Mouse (Mus musculus): ENCODE data around the gene Phgr1.

The Phgr1 gene
- long read RNA-seq, experiment 1 = 0 reads
- long read RNA-seq, experiment 2 = 0 reads

DNA sequence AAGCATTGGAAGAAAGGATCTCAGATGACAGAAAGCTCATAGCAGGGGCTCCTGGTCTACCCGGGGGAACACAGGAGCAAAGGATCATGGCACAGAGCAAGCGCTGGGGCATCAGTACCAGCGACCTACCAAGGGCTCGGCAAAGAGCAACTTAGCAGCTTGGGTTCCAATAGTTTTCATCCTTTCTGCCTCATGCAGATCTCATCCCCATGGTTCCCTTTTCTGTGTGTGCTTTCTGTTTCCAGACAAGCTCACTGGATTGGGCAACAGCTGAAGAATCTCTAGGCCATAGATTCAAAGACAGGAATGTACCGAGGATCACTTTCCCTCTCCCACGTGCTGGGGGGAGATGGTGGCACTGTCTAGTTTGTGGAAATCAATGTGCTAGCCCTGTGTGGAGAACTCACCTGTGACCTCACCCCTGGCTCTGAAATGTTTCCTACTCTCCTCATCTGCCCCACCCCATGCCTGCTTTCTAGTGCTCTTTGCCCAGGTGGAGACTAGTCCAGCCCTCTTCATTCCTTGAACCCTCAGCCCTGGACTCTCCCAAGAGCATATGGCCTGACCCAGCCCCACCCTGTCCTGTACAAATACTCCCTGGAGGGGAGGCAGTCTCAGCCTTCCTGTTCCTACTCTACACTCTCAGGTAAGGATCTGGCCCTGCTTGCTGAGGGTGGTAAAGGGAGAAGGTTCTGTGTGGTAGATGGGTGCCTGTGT, at the start of gene Phgr1:
Phgr1 (plus strand) TSS at position 612 of the 717 bp plus-strand sequence.
- intact Hi-C loops (cut with DNase I) = no loop called here

DNA sequence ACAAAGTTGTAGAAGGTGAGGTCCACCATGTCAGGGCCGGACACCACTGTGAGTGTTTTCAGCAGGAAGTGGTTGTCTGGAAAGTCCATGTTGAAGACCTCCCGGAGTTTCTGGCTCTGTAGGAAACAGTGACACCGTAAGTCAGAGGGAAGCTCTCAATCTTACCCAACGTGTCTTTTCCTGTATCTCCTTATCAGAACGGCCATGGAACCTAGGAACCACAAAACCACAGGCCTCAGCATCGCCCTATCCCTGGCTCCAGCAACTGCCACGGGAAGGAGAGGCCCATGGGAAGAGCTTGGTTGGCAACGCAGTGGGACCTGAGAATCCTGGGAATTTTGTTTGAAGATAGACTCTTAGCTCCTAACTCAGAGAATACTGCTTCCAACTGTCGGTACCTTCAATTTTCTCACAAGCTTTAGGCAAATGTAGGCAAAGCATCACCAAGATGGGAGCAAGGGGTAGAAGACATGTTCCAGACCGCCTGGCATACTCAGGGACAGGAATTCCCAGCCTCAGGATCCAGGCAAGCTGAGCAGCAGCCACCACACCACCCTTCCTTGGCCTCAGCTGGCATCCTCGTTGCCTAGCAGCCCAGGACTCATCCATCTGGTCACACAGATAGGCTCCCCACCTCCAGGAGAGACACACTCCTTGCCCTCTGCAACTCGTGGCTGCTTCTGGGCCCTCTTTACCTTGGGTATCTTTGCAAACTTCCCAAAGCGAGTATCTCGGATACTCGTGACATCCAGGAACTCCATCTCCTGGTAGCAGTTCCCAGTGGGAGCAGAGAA, 48.7 kb upstream of the Phgr1 start:
- intact Hi-C loops (cut with DNase I) = loop anchor here (10.0 kb wide), 1 partner anchor 239 kb away; no protein-coding TSS in a partner anchor

DNA sequence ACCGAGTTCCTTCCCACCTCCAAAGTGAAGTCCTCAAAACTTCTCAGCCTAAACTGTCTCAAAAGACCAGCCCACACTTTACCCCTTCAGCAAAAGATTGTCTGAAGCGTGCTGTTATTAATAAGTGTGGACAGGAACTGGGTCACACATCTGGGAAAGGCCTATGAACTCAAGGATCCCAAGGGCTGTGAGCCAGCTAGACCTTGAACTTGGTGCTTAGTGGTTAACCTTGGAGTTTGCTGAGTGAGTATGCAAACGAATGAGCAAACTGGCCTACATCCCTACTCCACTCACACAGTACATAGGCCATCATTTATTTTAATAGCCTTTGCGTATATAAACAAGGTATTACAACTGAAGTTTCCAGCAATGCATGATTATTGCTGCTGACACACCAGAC, 47.1 kb upstream of the Phgr1 start:
- intact Hi-C loops (cut with DNase I) = loop anchor here (10.0 kb wide), 1 partner anchor 241 kb away; no protein-coding TSS in a partner anchor

DNA sequence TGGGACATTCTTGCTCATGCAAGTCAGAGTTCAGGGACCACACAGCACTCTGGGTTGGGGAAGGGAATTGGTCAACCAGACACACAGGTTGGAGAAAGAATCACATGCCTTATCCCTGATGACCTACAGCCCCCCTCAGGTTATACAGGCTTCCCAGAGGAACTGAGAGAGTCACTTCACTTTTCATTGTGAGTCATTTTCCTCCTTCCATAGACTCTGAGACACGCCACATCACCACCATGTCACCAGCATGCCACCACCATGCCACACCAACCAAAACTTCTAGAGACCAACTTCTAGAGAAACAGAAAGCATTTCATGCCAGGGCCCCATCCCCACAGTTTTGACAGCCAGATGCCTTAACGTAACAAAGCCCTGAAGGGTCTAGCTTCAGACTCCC, 45.7 kb upstream of the Phgr1 start:
- intact Hi-C loops (cut with DNase I) = loop anchor here (10.0 kb wide), 1 partner anchor 242 kb away; no protein-coding TSS in a partner anchor

DNA sequence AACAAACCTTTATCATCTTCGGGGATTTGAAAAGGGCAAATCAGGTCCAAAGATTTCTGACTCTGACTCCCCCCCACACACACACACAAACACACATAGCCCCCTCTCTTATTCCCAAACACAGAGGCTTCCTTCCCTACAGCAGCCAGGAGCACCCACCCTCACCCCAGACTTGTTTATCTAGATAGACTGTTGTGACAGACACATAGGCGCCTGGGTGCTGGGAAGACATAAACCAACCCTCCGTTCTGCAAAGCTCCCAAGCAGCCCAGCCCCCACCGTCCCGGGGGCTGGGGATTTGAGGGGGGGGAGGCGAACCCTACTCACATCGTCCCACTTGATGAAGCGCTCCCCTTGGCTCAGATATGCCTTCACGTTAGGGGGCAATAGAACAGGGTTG, 44.7 kb upstream of the Phgr1 start:
- intact Hi-C loops (cut with DNase I) = loop anchor here (10.0 kb wide), 1 partner anchor 243 kb away; no protein-coding TSS in a partner anchor

DNA sequence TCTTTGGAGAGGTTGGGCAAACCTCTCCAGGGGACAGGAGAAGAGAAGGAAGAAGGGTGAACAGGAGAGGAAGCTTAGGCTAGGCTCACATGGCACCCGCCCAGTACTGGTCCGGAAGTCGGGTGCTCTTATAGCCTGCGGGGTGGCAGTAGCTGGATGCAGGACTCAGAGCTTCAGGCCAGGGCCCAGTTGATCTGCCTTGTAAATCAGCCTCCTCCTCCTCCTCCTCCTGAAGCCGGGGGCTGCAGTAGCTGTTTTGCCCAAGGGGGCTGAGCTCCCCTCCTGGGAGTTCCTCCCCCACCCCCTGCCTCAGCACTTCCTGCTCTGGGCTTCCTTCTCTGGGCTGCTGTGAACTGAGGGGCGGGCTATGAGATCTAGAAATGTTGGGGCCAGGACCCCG, 44.2 kb upstream of the Phgr1 start, which contains the start of gene Plcb2:
Plcb2 (minus strand) TSS at position 102 of the 400 bp plus-strand sequence.
- intact Hi-C loops (cut with DNase I) = loop anchor here (10.0 kb wide), 1 partner anchor 244 kb away; no protein-coding TSS in a partner anchor

DNA sequence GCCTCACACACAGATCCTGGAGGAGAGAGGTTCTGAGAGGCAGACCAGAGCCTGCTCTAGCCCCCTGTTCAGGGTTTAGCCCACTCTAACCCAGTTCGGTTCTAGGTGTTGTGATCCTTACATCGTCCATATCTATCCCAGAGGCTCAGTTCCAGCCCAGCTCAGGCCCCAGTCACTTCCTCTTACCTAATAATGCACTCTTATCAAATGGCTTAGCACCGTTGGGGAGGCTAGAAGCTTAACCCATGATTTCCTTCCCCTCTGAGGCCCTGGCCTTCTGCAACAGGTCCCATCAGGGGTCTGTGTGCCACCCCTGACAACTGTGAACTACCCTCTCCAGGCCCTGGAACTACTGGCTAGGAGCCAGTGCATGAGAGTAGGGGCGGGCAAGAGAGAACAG, 43.4 kb upstream of the Phgr1 start:
- intact Hi-C loops (cut with DNase I) = loop anchor here (10.0 kb wide), 1 partner anchor 244 kb away; no protein-coding TSS in a partner anchor

DNA sequence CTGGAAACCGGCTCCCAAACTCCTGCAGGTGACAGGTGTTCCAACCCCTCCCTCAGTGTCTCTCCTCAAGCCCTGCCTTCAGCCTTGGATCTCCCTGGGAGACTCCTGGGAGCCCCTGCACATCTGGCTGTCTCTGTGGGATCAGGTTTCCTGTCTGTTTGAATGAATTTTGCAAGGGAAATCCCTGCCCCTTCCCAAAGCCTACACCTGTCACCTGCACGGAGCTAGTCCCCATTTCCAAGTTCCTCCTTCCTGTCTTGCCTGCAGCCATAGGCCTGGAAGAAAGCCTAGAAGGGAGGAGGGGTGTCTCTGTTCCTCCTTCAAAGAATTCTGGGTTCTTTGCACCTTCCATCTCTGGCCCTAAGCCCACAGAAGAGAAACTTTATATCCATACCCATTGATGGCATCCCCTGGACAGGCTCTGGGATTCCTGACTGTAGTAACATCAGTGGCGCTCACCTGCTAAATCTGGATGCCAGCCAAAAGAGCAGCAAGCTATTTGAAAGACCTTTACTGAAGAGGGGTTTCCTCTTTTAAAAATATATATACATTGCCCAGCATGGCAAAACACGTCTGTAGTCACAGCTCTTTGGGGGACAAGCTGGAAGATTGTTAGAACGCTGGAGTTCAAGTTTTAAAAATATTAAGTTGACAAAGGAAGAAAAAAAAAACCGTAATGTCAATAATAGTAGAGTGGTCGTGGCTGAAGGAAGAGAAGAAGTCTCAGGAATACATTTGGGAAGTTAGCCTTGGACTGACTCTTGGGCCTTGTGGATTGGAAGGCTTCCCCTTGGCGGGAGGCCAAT, 42.5 kb upstream of the Phgr1 start:
- intact Hi-C loops (cut with DNase I) = loop anchor here (1.0 to 10.0 kb wide), 3 partner anchors 30 to 245 kb away; no protein-coding TSS in a partner anchor

DNA sequence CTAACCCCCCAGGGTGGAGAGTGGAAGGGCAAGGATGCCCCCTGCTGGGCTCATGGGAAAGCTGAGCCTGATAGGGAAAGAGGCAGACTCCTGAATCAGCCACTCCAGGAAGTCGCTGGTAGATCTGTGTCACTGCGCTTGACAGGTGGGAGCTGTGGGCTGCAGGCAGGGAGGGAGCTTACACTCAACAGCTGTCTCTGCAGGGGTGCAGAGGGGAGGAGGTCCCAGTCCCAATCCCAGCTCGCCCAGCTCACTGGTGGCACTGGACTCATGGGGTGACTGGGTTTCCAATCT, 42.0 kb upstream of the Phgr1 start:
- intact Hi-C loops (cut with DNase I) = loop anchor here (1.0 kb wide), 2 partner anchors 30 to 92 kb away; no protein-coding TSS in a partner anchor

DNA sequence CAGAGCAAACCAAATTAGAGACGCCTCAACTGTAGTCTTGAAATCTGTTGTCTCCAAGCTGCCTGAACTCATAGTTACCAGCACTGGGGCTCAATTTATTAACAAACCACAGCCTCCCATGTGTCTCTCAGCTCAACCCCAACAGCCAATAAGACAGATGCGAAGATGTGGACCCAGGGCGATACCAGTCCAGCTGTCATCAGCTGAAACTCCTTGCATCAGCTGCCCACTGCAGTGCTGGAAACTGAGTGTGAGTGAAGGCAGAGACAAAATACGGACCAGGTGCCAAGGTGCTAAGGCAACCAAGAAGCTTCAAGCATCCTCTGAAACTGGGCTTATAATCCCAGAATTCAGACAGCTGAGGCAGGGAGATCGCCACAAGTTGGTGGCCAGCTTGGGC, 40.6 kb upstream of the Phgr1 start:
- intact Hi-C loops (cut with DNase I) = no loop called here

DNA sequence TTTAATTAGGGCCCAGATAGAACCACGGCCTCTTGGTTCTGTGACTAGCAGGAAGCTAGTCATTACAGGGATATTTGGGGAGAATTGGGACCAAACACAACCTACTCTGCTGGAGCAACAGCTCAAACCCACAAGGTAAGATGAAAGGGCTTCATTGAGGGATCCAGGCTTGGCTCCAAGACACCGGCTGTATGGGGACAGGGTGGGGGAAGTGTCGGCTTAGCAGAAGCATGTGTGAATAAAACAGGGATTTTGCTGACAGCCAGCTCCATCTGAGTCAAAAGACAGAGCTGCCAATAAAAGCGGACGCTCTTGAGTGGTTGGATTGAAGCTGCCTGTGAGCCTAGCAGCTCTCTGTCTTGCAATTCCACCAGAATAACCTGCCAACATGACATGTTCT, 39.2 kb upstream of the Phgr1 start:
- intact Hi-C loops (cut with DNase I) = no loop called here

DNA sequence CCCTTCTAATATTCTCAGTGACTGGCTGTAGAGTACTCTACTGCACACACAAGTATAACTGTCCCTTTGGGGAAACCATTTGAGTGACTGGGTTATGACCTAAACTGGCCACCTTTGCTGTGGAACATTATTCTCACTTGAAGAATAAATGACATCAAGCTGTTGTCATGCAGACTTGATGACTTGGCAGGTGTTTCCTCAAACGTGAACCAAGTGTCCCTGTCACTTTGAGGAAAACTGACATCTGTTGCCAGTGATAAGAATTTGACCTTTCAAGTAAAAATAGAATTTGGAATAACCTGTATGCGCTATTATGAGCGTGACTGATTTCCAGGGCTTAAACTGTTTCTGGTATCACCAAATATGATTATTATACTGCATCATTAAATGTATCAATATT, 32.2 kb upstream of the Phgr1 start:
- intact Hi-C loops (cut with DNase I) = no loop called here

DNA sequence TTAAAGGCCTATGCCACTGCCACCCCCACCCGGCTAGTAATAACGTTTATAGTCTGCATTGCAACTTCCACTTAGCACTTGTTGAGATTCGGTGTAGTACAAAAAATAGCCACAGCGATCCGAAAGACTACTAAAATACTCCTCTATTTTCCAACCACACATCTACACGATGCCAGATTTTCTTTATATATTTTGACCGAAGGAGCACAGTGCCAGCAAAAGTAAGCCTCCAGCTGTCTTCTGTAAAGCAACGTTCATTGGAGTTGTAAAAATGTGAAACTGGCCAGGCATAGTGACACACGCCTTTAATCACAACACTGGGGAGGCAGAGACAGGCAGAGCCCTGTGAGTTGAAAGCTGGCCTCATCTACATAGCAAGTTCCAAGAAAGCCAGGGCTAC, 31.4 kb upstream of the Phgr1 start:
- intact Hi-C loops (cut with DNase I) = no loop called here

DNA sequence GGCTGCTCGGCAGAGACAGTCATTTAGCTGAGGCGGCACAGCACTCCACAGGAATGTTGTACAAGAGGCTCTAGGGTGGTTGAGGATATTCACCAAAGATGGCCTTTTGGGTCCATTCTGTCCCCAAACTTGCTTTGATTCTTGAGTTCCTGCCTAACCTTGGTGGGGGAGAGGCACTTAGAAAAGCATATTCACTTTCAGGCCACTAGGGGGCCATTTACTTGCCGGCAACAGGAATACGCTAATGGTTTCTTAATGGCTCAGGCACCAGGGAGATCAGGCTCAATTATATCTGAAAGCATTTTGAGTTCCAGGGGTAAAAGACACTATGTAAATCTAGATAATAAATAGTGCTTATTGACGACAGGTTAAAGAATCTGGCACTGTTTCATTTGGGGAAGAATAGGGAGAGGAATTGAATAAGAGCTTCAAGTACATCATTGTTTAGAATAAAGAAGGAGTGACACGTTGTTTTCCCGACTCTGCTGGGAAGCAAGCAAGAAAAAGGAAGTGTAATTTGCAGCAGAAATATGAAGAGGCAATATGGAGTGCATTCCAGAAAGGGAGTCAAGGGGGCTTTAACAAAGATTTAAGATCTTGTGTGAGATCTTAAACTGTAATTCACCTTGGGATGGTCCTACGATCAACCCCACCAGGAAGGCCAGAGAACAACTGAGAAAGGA, 29.2 kb upstream of the Phgr1 start:
- intact Hi-C loops (cut with DNase I) = loop anchor here (2.0 kb wide), 1 partner anchor 139 kb away; no protein-coding TSS in a partner anchor

DNA sequence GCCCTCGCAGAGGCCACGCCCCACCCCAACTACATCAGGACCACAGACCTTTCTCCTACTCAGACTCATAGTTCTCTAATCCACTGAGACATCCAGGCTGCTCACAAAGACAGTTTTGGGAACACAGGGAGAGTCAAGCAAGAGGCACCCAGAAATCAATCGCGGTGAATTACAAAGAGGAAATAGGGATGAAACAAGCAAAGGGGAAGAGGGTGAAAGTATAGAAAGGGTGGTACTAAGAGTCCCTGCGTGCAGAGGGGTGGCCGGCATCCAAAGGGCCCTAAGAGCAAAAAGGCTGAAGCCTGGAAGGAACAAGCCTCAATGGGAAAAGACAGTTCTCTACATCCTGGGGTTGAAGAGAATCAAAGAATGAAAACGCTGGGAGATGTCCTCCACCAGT, 27.9 kb upstream of the Phgr1 start:
- intact Hi-C loops (cut with DNase I) = no loop called here

DNA sequence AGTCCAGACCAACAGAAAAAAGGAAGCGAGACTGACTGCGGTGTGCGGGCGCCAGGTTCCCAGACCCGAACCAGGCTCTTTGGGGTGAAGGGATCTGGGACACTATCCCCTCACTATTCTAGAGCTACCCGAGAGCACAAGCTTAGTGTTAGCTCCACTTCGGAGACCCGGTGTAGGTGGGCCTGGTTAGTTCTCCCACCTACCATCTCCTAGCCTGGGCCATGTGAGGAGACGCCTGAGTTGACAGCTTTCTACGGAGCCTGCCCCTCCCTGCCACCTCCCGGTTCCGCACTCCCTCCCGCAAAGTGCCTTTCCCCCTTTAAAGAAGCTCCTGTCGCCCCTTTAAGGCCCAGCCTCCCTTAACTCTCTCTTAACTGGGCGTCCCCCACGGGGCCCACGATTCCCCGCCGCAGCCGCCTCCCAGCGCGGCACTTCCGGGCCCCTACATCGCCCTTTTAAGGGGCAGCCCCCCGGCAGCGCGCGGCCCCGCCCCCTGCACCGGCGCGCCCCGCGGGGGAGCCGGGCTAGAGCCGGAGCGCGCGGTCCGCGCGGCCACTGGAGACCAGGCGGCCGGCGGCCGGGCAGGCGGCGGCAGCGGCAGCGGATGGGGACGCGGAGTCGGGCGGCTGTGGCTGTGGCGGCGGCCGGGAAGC, 27.2 kb upstream of the Phgr1 start, which contains the start of gene Inafm2:
Inafm2 (plus strand) TSS at position 527 of the 653 bp plus-strand sequence.
- intact Hi-C loops (cut with DNase I) = no loop called here

DNA sequence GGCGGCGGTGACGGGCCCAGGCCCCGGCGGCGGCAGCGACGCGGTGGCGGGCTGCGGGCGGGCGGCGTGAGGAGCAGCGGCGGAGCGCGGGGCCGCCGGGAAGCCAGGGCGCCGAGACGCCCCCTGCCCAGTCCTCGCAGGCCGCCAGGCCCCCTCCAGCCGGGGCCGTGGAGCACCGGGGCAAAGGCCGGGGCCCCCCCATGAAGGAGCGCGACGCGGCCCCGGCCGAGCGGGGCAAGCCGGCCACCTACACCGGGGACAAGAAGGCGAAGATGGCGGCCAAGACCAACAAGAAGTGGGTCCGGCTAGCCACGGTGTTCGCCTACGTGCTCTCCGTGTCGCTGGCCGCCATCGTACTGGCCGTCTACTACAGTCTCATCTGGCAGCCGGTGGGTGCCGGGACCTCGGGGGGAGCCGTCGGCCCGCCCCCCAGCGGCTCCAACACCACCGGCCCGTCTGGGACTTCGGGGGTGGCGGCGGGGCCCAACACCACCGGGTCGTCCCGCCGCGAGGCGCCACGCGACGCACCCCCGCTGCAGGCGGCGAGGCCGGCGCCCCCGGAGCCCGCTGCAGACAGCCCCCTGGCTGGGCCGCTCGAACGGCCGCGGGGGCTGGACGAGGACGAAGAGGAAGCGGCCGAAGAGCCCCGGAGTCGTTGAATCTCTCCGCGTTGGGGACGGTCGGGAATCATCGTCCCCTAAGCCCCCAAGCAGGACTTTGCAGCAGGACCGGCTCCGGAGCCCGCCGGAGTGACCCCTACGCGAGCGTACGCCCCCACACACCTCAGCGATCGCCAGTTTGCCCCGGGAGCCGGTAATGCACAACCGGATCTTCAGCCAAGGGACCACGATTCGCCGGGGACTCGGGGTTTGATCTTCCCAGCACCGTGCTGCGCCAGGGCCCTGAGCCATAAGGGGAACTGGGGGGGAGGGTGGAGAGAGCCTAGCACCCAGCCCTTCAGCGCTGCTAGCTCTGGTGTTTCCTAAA, 26.4 kb upstream of the Phgr1 start:
- intact Hi-C loops (cut with DNase I) = no loop called here

DNA sequence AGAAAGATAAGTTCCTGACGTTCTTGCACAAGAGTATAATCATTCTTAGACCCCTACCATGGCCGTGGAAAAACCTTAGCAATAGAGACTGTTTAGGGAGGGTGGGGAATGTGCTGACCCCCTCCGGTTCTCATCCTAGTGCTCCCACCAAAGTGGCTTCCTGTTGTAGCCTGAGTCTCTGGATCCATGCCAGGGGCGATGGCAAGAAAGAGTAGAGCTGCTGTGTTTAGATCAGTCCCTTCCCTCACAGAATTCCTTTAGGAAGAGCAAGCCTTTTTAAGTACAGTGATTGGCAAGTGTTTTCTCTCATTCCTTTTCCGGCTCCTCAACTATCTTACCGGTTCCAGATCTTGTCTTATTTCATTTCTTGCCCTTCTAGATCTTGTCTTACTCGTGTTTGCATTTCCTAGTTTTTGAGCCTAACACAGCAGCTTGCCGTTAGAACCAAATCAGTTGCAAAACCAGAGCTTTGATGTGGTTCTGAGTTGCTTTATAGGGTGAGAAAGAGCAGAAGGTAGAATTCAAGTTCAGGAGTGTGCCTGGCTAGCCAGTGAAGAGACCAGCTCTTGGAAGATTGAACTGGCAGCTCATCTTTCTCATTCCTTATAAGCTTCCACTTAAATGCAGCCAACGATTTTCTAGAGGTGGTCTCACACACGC, 25.1 kb upstream of the Phgr1 start:
- intact Hi-C loops (cut with DNase I) = no loop called here
